Mouse (Mus musculus) heart, adult 8-10 months (tissue): Measurements from ENCODE around the gene Krtap16-1. TPM values are rescaled to one million over a fixed set of nuclear protein-coding genes. Genes with fewer than 3 reads are reported as not detected.

Experiments used
- DNase-seq: peaks from one replicate; pipeline ENCODE4 v3.0.0; 2022; ENCODE audit warnings: low spot score
- total RNA-seq, 4 experiments: library from RNA; stranded (reverse); gene quantifications; 2 replicates each; pipeline ENCODE4 v1.2.4; 2022

Krtap16-1 gene
- total RNA-seq: not detected

DNA sequence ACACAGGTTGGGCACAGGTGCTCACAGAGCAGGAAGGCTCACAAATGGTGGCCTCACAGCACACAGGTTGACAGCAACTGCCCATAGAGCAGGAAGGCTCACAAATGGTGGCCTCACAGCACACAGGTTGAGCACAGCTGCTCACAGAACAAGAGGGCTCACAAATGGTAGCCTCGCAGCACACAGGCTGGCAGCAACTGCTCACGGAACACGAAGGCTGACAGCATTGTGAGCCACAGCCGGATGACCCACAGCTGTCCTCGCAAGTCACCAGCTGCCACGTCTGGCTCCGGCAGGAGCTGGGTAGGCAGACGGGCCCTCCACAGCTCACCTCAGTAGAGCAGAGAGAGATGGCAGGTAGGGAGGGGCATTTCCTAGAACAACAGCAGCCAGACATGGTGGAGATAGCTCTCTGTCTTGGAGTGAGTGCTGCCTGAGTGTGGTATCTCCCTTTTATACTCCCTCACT lies at the start of gene Krtap16-1:
Gene Krtap16-1, minus strand, starts transcription at position 418 of the 468 bp plus-strand sequence.
- no peak for DNase-seq

GRCm38 (mm10) chr11:100029768-100030167 lies 43.4 kb upstream of the Krtap16-1 start, which contains the start of gene Krt33b:
Gene Krt33b, minus strand, starts transcription at chr11:100029868.
- DNase-seq: no peak

DNA sequence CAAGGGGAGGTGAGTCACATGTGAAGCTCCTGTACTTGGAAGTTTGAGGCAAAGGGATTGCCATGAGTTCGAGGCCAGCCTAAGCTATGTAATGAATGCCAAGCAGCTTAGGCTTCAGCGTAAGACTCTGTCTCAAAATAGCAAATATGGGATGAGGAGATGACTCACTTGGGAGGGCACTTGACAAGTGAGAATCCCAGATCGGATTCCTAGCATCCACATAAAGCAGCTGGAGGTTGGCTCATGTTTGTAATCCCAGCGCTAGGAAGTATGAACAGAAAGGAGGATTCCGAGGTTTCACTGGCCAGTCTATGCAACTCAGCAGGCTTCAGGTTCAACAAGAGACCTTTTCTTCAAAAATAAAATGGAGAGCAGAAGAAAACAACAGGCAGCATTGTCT lies 35.0 kb upstream of the Krtap16-1 start:
- DNase-seq: no peak

- DNase-seq: no peak
Observed at GRCm38 (mm10) chr11:100019466-100019865, 33.1 kb upstream of the Krtap16-1 start.

DNA sequence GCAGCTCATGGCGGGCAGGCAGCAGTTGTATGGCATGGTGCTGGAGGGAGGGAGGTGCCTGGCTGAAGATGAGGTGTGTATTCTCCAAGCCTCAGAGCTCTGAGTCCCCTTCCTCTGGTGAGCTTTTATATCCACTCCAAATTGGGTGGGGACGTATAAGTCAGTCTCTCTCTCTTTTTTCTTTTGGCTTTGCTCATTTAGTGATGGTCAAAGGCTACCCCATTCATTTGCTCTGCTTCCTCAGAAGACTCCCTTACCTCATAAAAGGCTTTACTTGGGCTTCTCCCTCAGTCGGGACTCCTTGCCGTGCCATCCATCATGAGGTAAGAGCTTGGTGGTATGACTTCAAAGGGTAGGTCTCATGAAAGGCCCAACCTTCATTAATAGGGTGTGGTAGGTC lies 29.7 kb upstream of the Krtap16-1 start, which contains the start of gene Krt33a:
Gene Krt33a, minus strand, starts transcription at position 101 of the 400 bp plus-strand sequence.
- no peak for DNase-seq

GRCm38 (mm10) chr11:100013691-100014171 lies 27.3 kb upstream of the Krtap16-1 start:
- DNase-seq: no peak

- DNase-seq: no peak
Observed at GRCm38 (mm10) chr11:100010682-100011081, 24.3 kb upstream of the Krtap16-1 start.

DNA sequence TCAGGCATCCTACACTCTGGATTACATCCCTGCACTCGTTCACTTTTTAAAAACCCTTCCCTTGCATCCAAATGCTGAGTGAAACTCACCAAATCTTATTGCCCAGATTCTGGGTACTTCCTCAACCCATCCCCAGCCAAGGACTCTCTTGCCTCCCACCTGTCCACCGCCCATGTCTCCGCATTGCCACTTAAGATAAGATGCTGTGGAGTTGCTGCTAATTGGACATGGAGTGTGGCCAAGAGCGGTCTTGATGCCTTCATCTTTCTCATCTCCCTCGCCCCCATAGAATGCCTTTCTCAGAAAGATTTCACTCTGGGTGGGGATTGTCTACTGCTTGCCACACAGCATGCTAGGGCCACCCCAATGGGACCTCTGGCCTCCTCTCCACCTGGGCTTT lies 21.9 kb upstream of the Krtap16-1 start:
- no peak for DNase-seq

- no peak for DNase-seq
Observed at GRCm38 (mm10) chr11:100006624-100007023, 20.2 kb upstream of the Krtap16-1 start.

DNA sequence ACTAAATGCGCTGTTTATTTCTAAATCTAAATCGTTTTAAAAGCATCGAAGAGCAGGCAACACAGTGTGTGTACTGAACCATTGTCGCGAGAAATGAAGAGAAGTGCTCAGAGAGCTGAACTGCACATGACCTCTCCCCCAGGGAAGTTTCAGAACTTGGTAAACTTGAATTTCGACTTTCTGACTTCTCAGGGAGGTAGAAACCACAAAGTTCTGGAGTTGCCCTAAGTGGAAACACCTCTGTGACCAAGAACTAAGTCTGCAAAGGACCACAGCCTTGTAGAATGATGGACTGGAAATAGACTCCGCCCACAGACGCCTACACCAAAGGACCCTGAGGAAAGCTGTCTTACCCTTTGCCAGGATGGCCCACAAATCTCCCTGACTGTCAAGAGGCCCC lies 19.5 kb upstream of the Krtap16-1 start:
- DNase-seq: no peak

DNA sequence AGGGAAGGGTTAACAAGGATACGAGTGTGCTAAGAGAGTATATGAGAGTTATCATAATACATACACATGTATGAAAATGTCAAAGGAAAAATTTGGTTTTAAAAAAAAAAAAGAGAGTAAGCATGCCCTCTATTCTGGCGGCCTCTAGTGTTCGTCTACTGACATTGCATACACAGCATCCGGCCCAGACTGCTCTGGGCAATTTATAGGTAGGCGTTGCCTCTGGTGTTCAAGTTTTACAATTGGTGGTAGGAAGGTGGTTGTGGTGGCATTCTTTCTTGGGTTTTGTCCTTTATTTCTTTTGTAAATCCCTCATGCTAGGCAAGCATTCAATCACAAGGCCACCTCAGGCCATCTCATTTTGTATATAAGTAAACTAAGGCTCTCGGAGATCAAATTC lies 18.4 kb upstream of the Krtap16-1 start:
- DNase-seq: no peak

- DNase-seq: no peak
Observed at GRCm38 (mm10) chr11:99999091-99999490, 12.7 kb upstream of the Krtap16-1 start.

DNA sequence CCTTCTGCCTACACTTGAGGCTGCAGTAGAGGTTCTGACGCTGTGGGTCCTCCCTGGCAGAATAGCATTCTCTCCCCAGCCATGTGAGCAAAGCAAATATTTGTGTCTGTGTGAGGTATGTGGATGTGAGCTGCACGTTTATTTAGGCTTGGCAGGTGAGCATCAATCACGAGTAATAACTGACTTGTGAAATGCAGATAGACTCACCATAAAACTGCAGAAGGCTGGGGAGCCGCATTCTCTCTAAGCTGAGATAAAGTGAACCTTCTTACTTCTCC lies 7.9 kb upstream of the Krtap16-1 start:
- no peak for DNase-seq

DNA sequence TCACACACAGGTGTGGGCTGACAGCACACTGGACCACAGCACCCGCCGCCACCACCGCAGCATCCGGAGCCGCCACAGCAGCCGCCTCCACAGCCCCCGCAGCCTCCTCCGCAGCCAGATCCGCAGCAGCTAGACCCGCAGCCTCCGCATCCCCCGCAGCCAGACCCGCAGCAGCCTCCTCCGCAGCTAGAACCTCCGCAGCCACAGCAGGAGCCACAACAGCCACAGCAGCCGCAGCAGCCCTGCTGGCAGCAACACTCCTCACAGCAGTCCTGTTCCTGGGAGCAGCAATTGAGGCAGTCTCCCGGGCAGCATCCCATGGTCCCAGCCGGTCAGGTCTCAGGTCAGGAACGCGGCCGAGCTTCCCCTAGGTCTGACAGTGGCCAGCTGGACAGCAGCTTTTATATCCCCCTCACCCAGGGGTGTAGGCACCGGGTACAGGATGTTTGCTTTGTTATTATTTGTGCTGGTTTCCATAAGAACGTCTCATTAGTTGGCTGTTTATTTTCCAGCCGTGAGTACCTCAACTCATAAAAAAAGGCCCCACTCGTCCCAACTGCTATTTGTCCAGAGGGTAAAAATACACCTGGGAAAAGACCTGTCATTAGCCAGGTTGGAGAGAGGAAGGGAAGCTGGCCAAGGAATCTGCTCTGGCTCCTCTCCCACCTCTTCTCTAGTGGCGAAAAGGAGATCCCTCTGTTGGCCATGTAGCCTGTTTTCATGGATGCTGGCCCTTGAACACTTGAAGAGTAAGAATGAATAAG lies 7.4 kb upstream of the Krtap16-1 start, which contains the start of gene Krtap17-1:
Gene Krtap17-1, minus strand, starts transcription at position 375 of the 764 bp plus-strand sequence.
- no peak for DNase-seq

- DNase-seq: no peak
Observed at GRCm38 (mm10) chr11:99990571-99990970, 4.2 kb upstream of the Krtap16-1 start.

DNA sequence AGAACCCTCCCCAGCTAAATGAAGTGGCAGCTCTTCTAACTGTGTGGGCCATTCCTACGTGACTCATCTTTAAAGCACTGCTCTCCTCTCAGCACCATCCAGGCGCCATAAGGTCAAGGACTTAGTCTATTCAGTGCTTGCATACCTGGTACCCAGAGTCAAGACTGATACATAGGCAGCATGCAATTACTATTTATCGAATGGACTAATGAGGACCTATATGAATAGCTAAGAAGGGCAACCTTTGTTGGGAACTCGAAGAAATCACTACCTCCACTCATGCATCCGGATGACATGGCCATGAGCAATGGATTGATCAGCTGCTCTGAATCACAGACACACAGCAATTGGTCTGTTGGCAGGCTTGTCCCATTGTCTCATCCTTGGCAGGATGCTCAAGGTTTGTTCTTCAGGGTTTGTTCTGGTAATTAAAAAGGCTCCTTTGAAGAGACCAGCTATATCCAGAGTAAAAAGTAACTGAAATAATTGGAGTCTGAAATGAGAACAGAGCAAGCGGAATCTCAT lies 3.5 kb upstream of the Krtap16-1 start:
- no peak for DNase-seq

DNA sequence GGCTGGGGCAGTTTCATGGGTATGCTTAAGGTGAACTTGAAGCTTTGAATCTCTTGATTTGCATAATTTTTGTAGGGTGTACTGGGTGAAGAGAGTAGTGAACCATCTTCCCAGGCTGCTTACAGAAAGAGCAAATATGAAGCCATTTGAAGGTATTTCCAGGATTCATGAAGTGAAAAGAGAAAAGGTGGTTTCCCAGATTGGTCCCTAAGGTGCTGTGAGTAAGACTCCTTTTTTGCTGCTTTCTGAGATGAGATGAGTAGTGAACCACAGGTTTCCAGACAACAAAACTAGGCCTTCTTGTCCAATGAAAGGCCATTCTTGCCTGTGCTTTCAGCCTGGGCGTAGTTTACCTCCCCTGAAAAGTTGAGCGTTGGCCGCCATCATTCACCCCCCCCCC lies 2.1 kb upstream of the Krtap16-1 start:
- no peak for DNase-seq

- no peak for DNase-seq
Observed at GRCm38 (mm10) chr11:99985291-99986092, 905 bp downstream of the Krtap16-1 start.

DNA sequence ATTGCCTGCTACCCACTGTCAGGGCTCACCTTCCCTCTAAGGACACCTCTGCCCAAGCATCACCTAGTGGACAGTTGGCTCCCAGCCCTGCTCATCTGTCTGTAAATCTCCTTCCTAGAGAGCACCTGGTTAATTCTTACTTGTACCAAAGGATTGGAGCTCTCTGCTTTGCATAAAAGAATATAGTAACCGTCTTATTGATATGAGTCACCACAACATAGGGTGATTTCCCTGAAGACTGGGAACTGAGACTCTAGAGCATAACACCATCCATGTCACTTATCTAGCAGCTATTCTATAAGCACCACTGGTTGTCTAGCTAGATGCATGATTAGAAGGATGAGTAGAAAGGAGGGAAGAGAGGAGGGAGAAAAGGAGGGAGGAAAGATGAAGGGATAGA lies 3.0 kb downstream of the Krtap16-1 start:
- DNase-seq: no peak

DNA sequence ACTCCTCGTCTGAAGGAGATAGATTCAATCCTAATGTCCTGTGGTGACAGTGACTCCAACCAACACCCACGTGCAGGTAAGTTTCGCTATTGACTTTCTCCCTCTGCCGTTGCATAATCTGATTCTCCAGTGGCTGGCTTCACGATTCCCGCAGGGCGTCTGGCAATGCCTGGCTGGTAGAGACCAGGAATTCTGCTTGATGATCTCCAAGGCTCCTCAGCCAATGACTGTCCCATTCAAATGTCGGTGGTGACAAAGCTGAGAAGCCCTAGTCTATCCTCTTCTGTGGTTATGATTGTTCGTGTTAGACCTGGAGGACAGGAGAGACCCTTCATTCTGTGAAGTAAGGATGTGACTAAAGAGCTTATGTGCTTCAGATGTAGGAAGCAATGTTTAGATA lies 3.7 kb downstream of the Krtap16-1 start:
- DNase-seq: no peak

- no peak for DNase-seq
Observed at GRCm38 (mm10) chr11:99978953-99979352, 7.4 kb downstream of the Krtap16-1 start, which contains the start of gene Krtap29-1. Gene Krtap29-1, minus strand, starts transcription at chr11:99979053.

DNA sequence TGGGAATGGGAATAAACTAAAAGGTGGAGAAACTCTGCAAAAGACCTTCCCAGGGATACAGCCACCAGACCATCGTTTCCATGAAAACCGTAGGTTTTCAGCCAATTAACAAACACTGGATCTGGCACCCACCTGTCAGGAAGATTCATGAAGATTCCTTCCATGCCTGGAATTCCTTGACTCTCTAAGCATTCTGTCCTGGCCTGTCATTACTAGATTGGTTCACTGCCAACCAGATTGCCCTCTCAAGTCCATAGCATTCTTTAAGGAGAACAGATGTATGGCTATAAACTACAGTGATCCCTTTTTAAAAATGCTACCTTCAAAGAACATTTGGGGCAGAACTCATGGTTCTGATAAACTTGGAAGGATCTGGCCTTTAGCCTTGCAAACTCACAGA lies 20.4 kb downstream of the Krtap16-1 start:
- no peak for DNase-seq
